Mouse (Mus musculus) brain, embryonic 14.5 days (tissue): ENCODE results near the gene Bcl2l10. TPM values are rescaled to one million over a fixed set of nuclear protein-coding genes. Genes with fewer than 3 reads are reported as not detected.

Experiments used
- DNase-seq: peaks from one replicate; pipeline ENCODE4 v3.0.0-alpha.2; 2011; ENCODE audit warnings: low read depth
- CTCF ChIP-seq: fragments of 200-500 bp; IDR thresholded peaks from 2 replicates; pipeline ENCODE4 v1.5.1; 2012; ENCODE audit warnings: inconsistent platforms, mild to moderate bottlenecking, moderate library complexity, borderline replicate concordance; ENCODE audit not compliant: insufficient read depth, insufficient read length; ENCODE audit errors: extremely low read depth
- POLR2A ChIP-seq: fragments of 200-500 bp; IDR thresholded peaks from 2 replicates; pipeline ENCODE4 v1.6.1; 2012; ENCODE audit warnings: mild to moderate bottlenecking, inconsistent platforms, borderline replicate concordance; ENCODE audit not compliant: poor library complexity, insufficient read depth, insufficient read length, severe bottlenecking; ENCODE audit errors: extremely low read depth
- polyA plus RNA-seq: library from polyadenylated mRNA; depleted of rRNA; stranded (reverse); fragments of >200 nt; gene quantifications from 2 replicates; pipeline ENCODE4 v1.2.3, GENCODE M21; 2012; rRNA removed

Gene Bcl2l10
- 0.05 and 0.08 TPM in 2 replicates for polyA plus RNA-seq

DNA sequence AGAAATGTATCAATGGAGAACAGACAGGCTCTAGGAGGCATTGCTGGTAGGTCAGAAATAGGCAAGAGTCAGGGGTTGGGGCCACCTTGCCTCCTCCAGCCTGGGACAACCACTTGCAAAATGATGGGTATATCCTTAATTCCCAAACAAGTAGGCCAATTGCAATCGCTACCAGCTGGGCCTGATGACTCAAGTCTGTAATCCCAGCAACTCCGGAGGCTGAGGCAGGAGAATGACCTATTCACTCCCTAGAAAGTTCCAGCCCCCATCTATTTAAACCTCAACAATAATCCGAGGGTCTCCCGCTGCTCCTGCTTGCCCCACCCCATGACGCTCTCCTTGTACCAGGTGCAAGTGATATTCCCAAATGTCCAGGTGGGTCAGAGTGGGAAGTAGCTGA is at the start of gene Bcl2l10:
Gene Bcl2l10 (plus strand): TSS at position 301 of the 400 bp plus-strand sequence.
- no peak for TF ChIP-seq POLR2A
- no peak for TF ChIP-seq CTCF
- DNase-seq = no peak

- no peak for DNase-seq
- TF ChIP-seq POLR2A = no peak
- no peak for TF ChIP-seq CTCF
Measured at GRCm38 (mm10) chr9:75299342-75299741, 48.2 kb upstream of the Bcl2l10 start.

- no peak for DNase-seq
- TF ChIP-seq POLR2A = no peak
- TF ChIP-seq CTCF = no peak
Measured at GRCm38 (mm10) chr9:75303033-75303432, 44.5 kb upstream of the Bcl2l10 start.

DNA sequence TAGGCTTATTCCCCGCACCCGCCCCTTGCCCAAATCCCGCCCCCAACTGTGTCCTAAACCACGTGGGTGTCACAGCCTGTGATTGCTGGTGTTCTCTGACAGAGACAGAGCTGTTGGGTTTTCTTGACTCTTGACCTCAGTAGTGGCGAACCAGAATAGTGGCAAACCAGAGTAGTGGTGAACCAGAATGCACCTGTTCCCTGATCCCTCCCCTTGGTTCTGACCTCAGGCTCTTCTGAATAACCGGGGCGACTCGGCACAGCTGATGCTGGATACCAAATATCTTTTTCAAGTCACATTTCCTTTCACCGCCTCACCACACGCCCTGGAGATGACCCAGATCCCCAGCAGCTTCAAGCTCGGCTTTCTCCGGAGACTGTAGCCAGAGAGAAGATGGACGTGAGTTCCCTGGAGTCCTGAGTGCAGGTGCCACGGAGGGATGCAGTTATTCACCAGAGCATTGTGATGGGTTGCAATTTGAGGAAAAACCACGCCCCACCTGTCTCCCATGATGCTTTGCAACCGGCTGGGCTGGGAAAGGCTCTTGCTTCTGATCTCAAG is 43.8 kb upstream of the Bcl2l10 start:
- DNase-seq = no peak
- no peak for TF ChIP-seq CTCF
- no peak for TF ChIP-seq POLR2A

DNA sequence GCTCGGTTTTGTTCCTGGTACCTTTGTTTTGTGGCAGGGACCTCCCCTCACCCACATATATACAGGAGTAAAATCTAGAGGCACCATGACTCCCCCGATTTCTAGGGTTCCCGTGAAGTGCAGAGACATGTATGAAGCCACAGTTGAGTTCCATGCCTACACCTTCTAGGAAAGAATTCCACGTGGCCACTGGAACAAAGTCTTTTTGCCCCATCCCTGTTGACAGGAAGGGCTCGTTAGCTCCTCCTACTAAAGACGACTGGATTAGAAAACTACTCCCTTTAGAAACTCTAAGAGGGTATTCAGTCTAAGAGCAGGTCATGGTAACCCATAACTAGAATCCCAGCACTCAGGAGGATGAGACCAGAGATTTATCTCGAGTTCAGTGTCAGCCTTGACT is 43.3 kb upstream of the Bcl2l10 start:
- no peak for DNase-seq
- TF ChIP-seq POLR2A (no peak), CTCF (no peak)

GRCm38 (mm10) chr9:75306126-75306898 is 41.2 kb upstream of the Bcl2l10 start, which contains the start of gene Gnb5:
TSS of gene Gnb5 (plus strand) at chr9:75306288.
- TF ChIP-seq POLR2A (no peak), CTCF (no peak)
- DNase-seq = peak; percentile 26

DNA sequence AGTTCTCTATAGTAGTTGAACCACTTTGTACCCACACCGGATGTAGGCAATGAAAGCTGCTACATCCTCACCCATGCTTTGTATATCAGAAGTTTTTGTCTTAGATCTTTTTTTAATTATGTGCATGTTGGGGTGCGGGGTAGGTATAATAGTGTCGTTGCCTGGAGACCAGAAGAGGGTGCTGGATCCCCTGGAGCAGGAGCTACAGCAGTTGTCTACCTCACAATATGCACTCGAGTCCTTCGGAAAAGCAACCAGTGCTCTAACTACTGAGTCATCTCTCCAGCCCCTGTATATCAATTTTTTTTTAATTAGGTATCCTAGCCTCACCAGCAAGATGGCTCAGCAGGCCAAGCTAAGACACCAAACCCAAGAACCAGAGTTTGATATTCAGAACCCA is 40.5 kb upstream of the Bcl2l10 start:
- no peak for TF ChIP-seq CTCF
- no peak for TF ChIP-seq POLR2A
- DNase-seq = no peak

- no peak for DNase-seq
- no peak for TF ChIP-seq POLR2A
- TF ChIP-seq CTCF = no peak
Measured at GRCm38 (mm10) chr9:75308621-75309020, 38.9 kb upstream of the Bcl2l10 start.

DNA sequence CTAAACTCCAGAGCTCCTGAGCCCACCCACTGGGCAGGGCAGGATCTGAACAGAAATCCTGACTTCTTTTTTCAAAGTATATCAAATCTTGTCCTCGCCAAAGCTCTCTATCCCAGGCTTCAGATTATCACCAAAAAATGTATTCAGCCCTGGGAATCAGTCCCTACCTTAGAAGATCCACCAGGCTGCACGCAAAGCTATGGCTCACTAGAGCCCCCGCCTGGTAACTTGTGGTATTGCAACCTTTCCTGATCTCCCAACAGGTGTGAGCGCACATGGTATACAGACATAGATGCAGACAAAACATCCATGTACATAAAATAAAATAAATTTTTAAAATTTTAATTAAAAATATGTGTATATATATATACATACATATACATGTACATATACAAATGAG is 35.5 kb upstream of the Bcl2l10 start:
- peak; percentile 74 for DNase-seq
- TF ChIP-seq POLR2A (no peak), CTCF (peak; percentile 87; the same call in 1 of the 2 replicates)

GRCm38 (mm10) chr9:75313138-75313831 is 34.3 kb upstream of the Bcl2l10 start:
- peak; percentile 73 for DNase-seq

GRCm38 (mm10) chr9:75313832-75314516 is 33.6 kb upstream of the Bcl2l10 start:
- DNase-seq = peak; percentile 87
- TF ChIP-seq POLR2A (peak; percentile 75), CTCF (peak; percentile 29; the same call in 1 of the 2 replicates)

More at GRCm38 (mm10) chr9:75313138-75313831, 34.3 kb upstream of the Bcl2l10 start:
- TF ChIP-seq CTCF (no peak), POLR2A (no peak)
